Mouse (Mus musculus) lung, embryonic 14.5 days (tissue): Measurements from ENCODE around the gene Txn2. TPM values are rescaled to one million over a fixed set of nuclear protein-coding genes. Genes with fewer than 3 reads are reported as not detected.
A peak's percentile ranks its signal among the peaks of the same experiment; 100 is the strongest.

Source experiments
- ATAC-seq: fragments of 200-750 bp; cut with Nextera tagmentation; 2 replicates; pipeline ENCODE4 v1.8.0; 2017; ENCODE audit warnings: mild to moderate bottlenecking, moderate TSS enrichment, moderate library complexity; ENCODE audit not compliant: insufficient read depth
- DNase-seq: peaks from one replicate; pipeline ENCODE4 v3.0.0-alpha.2; 2015
- H3K27ac ChIP-seq: fragments of 300-500 bp; sonication (generic); 2 replicates; pipeline ENCODE4 v1.5.1; 2014; ENCODE audit warnings: low read depth, mild to moderate bottlenecking, moderate library complexity
- H3K27me3 ChIP-seq: fragments of 300-500 bp; sonication (generic); 2 replicates; pipeline ENCODE4 v1.6.1; 2014; ENCODE audit warnings: low read length, control low read depth; ENCODE audit not compliant: insufficient read depth
- H3K36me3 ChIP-seq: fragments of 300-500 bp; sonication (generic); 2 replicates; pipeline ENCODE4 v1.6.1; 2014; ENCODE audit warnings: control low read depth; ENCODE audit not compliant: insufficient read depth
- H3K4me1 ChIP-seq: fragments of 300-500 bp; sonication (generic); 2 replicates; pipeline ENCODE4 v1.6.1; 2014; ENCODE audit warnings: antibody characterized with exemption, control low read depth; ENCODE audit not compliant: insufficient read depth
- H3K4me2 ChIP-seq: fragments of 300-500 bp; sonication (generic); 2 replicates; pipeline ENCODE4 v1.6.1; 2014; ENCODE audit warnings: mild to moderate bottlenecking
- H3K4me3 ChIP-seq: fragments of 300-500 bp; sonication (generic); 2 replicates; pipeline ENCODE4 v1.5.1; 2014; ENCODE audit warnings: low read depth, low read length
- H3K9ac ChIP-seq: fragments of 300-500 bp; sonication (generic); 2 replicates; pipeline ENCODE4 v1.6.1; 2014
- H3K9me3 ChIP-seq: fragments of 300-500 bp; sonication (generic); 2 replicates; pipeline ENCODE4 v1.6.1; 2016; ENCODE audit warnings: low read depth, low read length, control low read depth
- CTCF ChIP-seq: IDR thresholded peaks from 2 replicates; pipeline ENCODE4 v1.5.1; 2016; ENCODE audit warnings: antibody characterized with exemption, low read depth
- WGBS: fragments of 180-500 bp; shearing (Covaris S2); extraction: QIAGEN DNeasy Blood & Tissue Kit; methylation state at CpG from one replicate; pipeline ENCODE4 v1.1.7; 2014; 5-methylcytosine and 5-hydroxymethylcytosine counted together
- polyA plus RNA-seq: library from polyadenylated mRNA; unstranded; fragments of >200 nt; fragmentation: Nextera tagmentation; extraction: Ambion mirVana; gene quantifications from 2 replicates; pipeline ENCODE4 v1.2.1, GENCODE M21; 2014

Txn2 gene
- polyA plus RNA-seq, 1 experiment from 2014 or later, result 227 TPM

- no peak overlapping the region for H3K4me2 ChIP-seq
- WGBS, result 41% methylated on average over 7 of the region's 8 CpGs
- peaks cover 70% of the 10 kb centered on the region for H3K36me3 ChIP-seq
- no peak overlapping the region for H3K9ac ChIP-seq
- ATAC-seq (peak; percentile 40), DNase-seq (peak; percentile 97)
- no peaks in the 10 kb centered on the region for H3K9me3 ChIP-seq
- no peak overlapping the region for H3K27ac ChIP-seq
- no peaks in the 10 kb centered on the region for H3K4me1 ChIP-seq
- TF ChIP-seq CTCF, result peak; percentile 92
- no peak overlapping the region for H3K4me3 ChIP-seq
- H3K27me3 ChIP-seq, result no peaks in the 10 kb centered on the region
Observed at GRCm38 (mm10) chr15:77916851-77917544, 11.8 kb downstream of the Txn2 start.

- ATAC-seq (no peak), DNase-seq (no peak)
- no peak overlapping the region for H3K4me2 ChIP-seq
- H3K9me3 ChIP-seq, result no peaks in the 10 kb centered on the region
- no peak overlapping the region for H3K4me3 ChIP-seq
- no peaks in the 10 kb centered on the region for H3K27me3 ChIP-seq
- no peaks in the 10 kb centered on the region for H3K4me1 ChIP-seq
- H3K9ac ChIP-seq, result no peak overlapping the region
- no peak for TF ChIP-seq CTCF
- peaks cover 55% of the 10 kb centered on the region for H3K36me3 ChIP-seq
- no peak overlapping the region for H3K27ac ChIP-seq
- WGBS, result 90% methylated on average over 4 of the region's 4 CpGs
Observed at GRCm38 (mm10) chr15:77915287-77915686, 13.5 kb downstream of the Txn2 start.

GRCm38 (mm10) chr15:77914507-77914906, 14.3 kb downstream of the Txn2 start:
- Histone ChIP-seq H3K36me3 (peaks cover 52% of the 10 kb centered on the region), H3K4me1 (no peaks in the 10 kb centered on the region), H3K4me2 (no peak overlapping the region), H3K27me3 (no peaks in the 10 kb centered on the region), H3K27ac (no peak overlapping the region), H3K9ac (no peak overlapping the region), H3K4me3 (no peak overlapping the region), H3K9me3 (no peaks in the 10 kb centered on the region)
- no peak for TF ChIP-seq CTCF
- ATAC-seq (no peak), DNase-seq (no peak)
- 98% methylated on average over 3 of the region's 3 CpGs for WGBS

- DNase-seq, result no peak
- Histone ChIP-seq H3K27me3 (no peaks in the 10 kb centered on the region), H3K4me1 (0 out of 2 replicates have a peak, but pooled peaks cover 3% of the 10 kb centered on the region), H3K4me3 (no peak overlapping the region), H3K4me2 (no peak overlapping the region), H3K36me3 (peaks cover 38% of the 10 kb centered on the region), H3K27ac (peak overlapping the region; percentile 18; the same call in 1 of the 2 replicates), H3K9ac (no peak overlapping the region), H3K9me3 (no peaks in the 10 kb centered on the region)
- no peak for TF ChIP-seq CTCF
- 67% methylated on average over 8 of the region's 8 CpGs for WGBS
- ATAC-seq, result no peak
Observed at GRCm38 (mm10) chr15:77913054-77913453, 15.8 kb downstream of the Txn2 start.

- Histone ChIP-seq H3K9ac (no peak overlapping the region), H3K4me2 (no peak overlapping the region), H3K27me3 (no peaks in the 10 kb centered on the region), H3K4me1 (0 out of 2 replicates have a peak, but pooled peaks cover 3% of the 10 kb centered on the region), H3K27ac (peak overlapping the region; percentile 18; the same call in 1 of the 2 replicates), H3K36me3 (peaks cover 34% of the 10 kb centered on the region), H3K4me3 (no peak overlapping the region), H3K9me3 (no peaks in the 10 kb centered on the region)
- DNase-seq, result no peak
- WGBS, result 47% methylated on average over 7 of the region's 7 CpGs
- no peak for TF ChIP-seq CTCF
- no peak for ATAC-seq
Observed at GRCm38 (mm10) chr15:77912585-77912984, 16.2 kb downstream of the Txn2 start.

DNA sequence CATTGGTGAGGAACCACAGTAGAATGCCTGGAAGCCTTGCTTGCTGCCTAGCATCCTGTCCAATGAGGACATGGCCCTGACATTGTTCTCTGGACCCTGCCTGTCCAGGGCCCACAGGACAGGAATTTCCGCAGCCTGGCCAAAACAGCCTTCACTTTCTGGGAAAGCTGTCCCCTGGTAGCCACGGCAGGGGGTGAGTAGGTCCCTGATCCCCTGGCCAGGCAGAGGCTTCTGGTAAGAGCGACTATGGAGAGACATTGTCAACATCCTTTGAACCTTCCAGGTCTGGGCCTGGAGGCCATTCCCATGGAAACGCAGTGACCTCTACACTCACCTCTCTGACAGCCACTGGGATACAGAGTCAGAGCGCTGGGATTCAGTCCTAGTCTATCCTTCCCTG, 16.8 kb downstream of the Txn2 start:
- Histone ChIP-seq H3K4me3 (no peak overlapping the region), H3K9me3 (no peaks in the 10 kb centered on the region), H3K9ac (no peak overlapping the region), H3K27ac (no peak overlapping the region; the same call in 1 of the 2 replicates), H3K4me2 (no peak overlapping the region), H3K36me3 (peaks cover 33% of the 10 kb centered on the region), H3K4me1 (0 out of 2 replicates have a peak, but pooled peaks cover 5% of the 10 kb centered on the region), H3K27me3 (no peaks in the 10 kb centered on the region)
- ATAC-seq (no peak), DNase-seq (no peak)
- TF ChIP-seq CTCF, result no peak
- WGBS, result 36% methylated on average over 5 of the region's 5 CpGs

- no peak overlapping the region for H3K4me2 ChIP-seq
- ATAC-seq (peak; percentile 61; the same call in 1 of the 2 replicates), DNase-seq (peak; percentile 70)
- H3K9ac ChIP-seq, result no peak overlapping the region
- H3K4me1 ChIP-seq, result peaks cover 15% of the 10 kb centered on the region
- peak overlapping the region; percentile 78 for H3K27ac ChIP-seq
- no peak for TF ChIP-seq CTCF
- WGBS, result 10% methylated on average over 2 of the region's 2 CpGs
- no peaks in the 10 kb centered on the region for H3K9me3 ChIP-seq
- peaks cover 25% of the 10 kb centered on the region for H3K36me3 ChIP-seq
- no peak overlapping the region for H3K4me3 ChIP-seq
- no peaks in the 10 kb centered on the region for H3K27me3 ChIP-seq
Observed at GRCm38 (mm10) chr15:77911065-77911464, 17.7 kb downstream of the Txn2 start.
